Mouse (Mus musculus) forebrain, postnatal 0 days (tissue): ENCODE data around the gene Coil. TPM values are rescaled to one million over a fixed set of nuclear protein-coding genes. Genes with fewer than 3 reads are reported as not detected.
A peak's percentile ranks its signal among the peaks of the same experiment; 100 is the strongest.

Source experiments
- ATAC-seq: fragments of 200-750 bp; cut with Nextera tagmentation; 2 replicates; pipeline ENCODE4 v1.8.0; 2017; ENCODE audit warnings: mild to moderate bottlenecking, moderate library complexity
- DNase-seq: peaks from one replicate; pipeline ENCODE4 v3.0.0-alpha.2; 2015
- H3K27ac ChIP-seq: fragments of 300-500 bp; sonication (generic); 2 replicates; pipeline ENCODE4 v1.5.1; 2014; ENCODE audit warnings: low read depth, mild to moderate bottlenecking, antibody characterized with exemption, low read length, moderate library complexity, mixed read lengths
- H3K27me3 ChIP-seq: fragments of 300-500 bp; sonication (generic); 2 replicates; pipeline ENCODE4 v1.6.1; 2014; ENCODE audit warnings: mild to moderate bottlenecking, low read length, mixed read lengths; ENCODE audit not compliant: insufficient read depth
- H3K36me3 ChIP-seq: fragments of 300-500 bp; sonication (generic); 2 replicates; pipeline ENCODE4 v1.6.1; 2014; ENCODE audit warnings: mild to moderate bottlenecking, moderate library complexity; ENCODE audit not compliant: insufficient read depth
- H3K4me1 ChIP-seq: fragments of 300-500 bp; sonication (generic); 2 replicates; pipeline ENCODE4 v1.6.1; 2014; ENCODE audit warnings: antibody characterized with exemption; ENCODE audit not compliant: insufficient read depth
- H3K4me2 ChIP-seq: fragments of 300-500 bp; sonication (generic); 2 replicates; pipeline ENCODE4 v1.6.1; 2014; ENCODE audit warnings: low read depth, mild to moderate bottlenecking, moderate library complexity
- H3K4me3 ChIP-seq: fragments of 300-500 bp; sonication (generic); 2 replicates; pipeline ENCODE4 v1.5.1; 2014; ENCODE audit warnings: low read depth, low read length, mixed read lengths
- H3K9ac ChIP-seq: fragments of 300-500 bp; sonication (generic); 2 replicates; pipeline ENCODE4 v1.6.1; 2014; ENCODE audit warnings: mild to moderate bottlenecking
- H3K9me3 ChIP-seq: fragments of 300-500 bp; sonication (generic); 2 replicates; pipeline ENCODE4 v1.6.1; 2016; ENCODE audit warnings: low read length
- CTCF ChIP-seq: sonication (generic); IDR thresholded peaks from 2 replicates; pipeline ENCODE4 v1.5.1; 2016; ENCODE audit warnings: antibody characterized with exemption, control low read depth, low read depth
- WGBS: fragments of 180-500 bp; shearing (Covaris S2); extraction: QIAGEN DNeasy Blood & Tissue Kit; methylation state at CpG from one replicate; pipeline ENCODE4 v1.1.7; 2014; 5-methylcytosine and 5-hydroxymethylcytosine counted together
- polyA plus RNA-seq: library from polyadenylated mRNA; unstranded; fragments of >200 nt; fragmentation: Nextera tagmentation; extraction: Ambion mirVana; gene quantifications from 2 replicates; pipeline ENCODE4 v1.2.1, GENCODE M21; 2015
- total RNA-seq: library from RNA; depleted of rRNA; stranded (reverse); fragments of >200 nt; gene quantifications from 2 replicates; pipeline ENCODE4 v1.2.3, GENCODE M21; 2014

Gene Coil
- total and polyA plus RNA-seq, 2 experiments from 2014 or later, result 25.5 to 44.9 TPM

- ATAC-seq, result no peak
- DNase-seq, result no peak
- H3K9ac ChIP-seq, result no peak overlapping the region
- H3K27ac ChIP-seq, result no peak overlapping the region
- 72% methylated on average over 9 of the region's 9 CpGs for WGBS
- no peaks in the 10 kb centered on the region for H3K4me1 ChIP-seq
- no peak overlapping the region for H3K4me3 ChIP-seq
- no peaks in the 10 kb centered on the region for H3K9me3 ChIP-seq
- H3K27me3 ChIP-seq, result no peaks in the 10 kb centered on the region
- TF ChIP-seq CTCF, result peak; percentile 29; the same call in 1 of the 2 replicates
- H3K4me2 ChIP-seq, result no peak overlapping the region
- no peaks in the 10 kb centered on the region for H3K36me3 ChIP-seq
Observed at GRCm38 (mm10) chr11:89020681-89021305, 50.7 kb downstream of the Coil start.

- no peak overlapping the region for H3K4me3 ChIP-seq
- H3K4me1 ChIP-seq, result no peaks in the 10 kb centered on the region
- no peak overlapping the region for H3K4me2 ChIP-seq
- DNase-seq (peak; percentile 14), ATAC-seq (no peak)
- no peaks in the 10 kb centered on the region for H3K9me3 ChIP-seq
- 70% methylated on average over 7 of the region's 7 CpGs for WGBS
- no peaks in the 10 kb centered on the region for H3K36me3 ChIP-seq
- no peak overlapping the region for H3K9ac ChIP-seq
- no peak overlapping the region for H3K27ac ChIP-seq
- no peak for TF ChIP-seq CTCF
- H3K27me3 ChIP-seq, result no peaks in the 10 kb centered on the region
Observed at GRCm38 (mm10) chr11:89021687-89022086, 51.6 kb downstream of the Coil start.

- Histone ChIP-seq H3K4me3 (no peak overlapping the region), H3K9ac (no peak overlapping the region), H3K9me3 (no peaks in the 10 kb centered on the region), H3K4me1 (no peaks in the 10 kb centered on the region), H3K27me3 (no peaks in the 10 kb centered on the region), H3K4me2 (no peak overlapping the region), H3K36me3 (no peaks in the 10 kb centered on the region), H3K27ac (no peak overlapping the region)
- 72% methylated on average over 8 of the region's 8 CpGs for WGBS
- DNase-seq (no peak), ATAC-seq (peak; percentile 25; the same call in 1 of the 2 replicates)
- no peak for TF ChIP-seq CTCF
Observed at GRCm38 (mm10) chr11:89022120-89022731, 52.2 kb downstream of the Coil start.

GRCm38 (mm10) chr11:89023477-89023876 lies 53.4 kb downstream of the Coil start:
- H3K9me3 ChIP-seq, result no peaks in the 10 kb centered on the region
- no peaks in the 10 kb centered on the region for H3K27me3 ChIP-seq
- no peak overlapping the region for H3K4me2 ChIP-seq
- H3K36me3 ChIP-seq, result no peaks in the 10 kb centered on the region
- no peak overlapping the region for H3K9ac ChIP-seq
- H3K4me3 ChIP-seq, result no peak overlapping the region
- no peak for TF ChIP-seq CTCF
- H3K27ac ChIP-seq, result no peak overlapping the region
- DNase-seq (no peak), ATAC-seq (no peak)
- 71% methylated on average over 10 of the region's 10 CpGs for WGBS
- no peaks in the 10 kb centered on the region for H3K4me1 ChIP-seq

- Histone ChIP-seq H3K36me3 (no peaks in the 10 kb centered on the region), H3K9me3 (no peaks in the 10 kb centered on the region), H3K27ac (no peak overlapping the region), H3K9ac (no peak overlapping the region), H3K27me3 (no peaks in the 10 kb centered on the region), H3K4me2 (no peak overlapping the region), H3K4me1 (no peaks in the 10 kb centered on the region), H3K4me3 (no peak overlapping the region)
- no peak for ATAC-seq
- WGBS, result 62% methylated on average over 11 of the region's 11 CpGs
- peak; percentile 12 for DNase-seq
- no peak for TF ChIP-seq CTCF
Observed at GRCm38 (mm10) chr11:89024181-89024881, 54.3 kb downstream of the Coil start.

GRCm38 (mm10) chr11:89025603-89026002 lies 55.6 kb downstream of the Coil start:
- Histone ChIP-seq H3K36me3 (no peaks in the 10 kb centered on the region), H3K9ac (no peak overlapping the region)
- WGBS, result 75% methylated on average over 3 of the region's 3 CpGs

GRCm38 (mm10) chr11:89026117-89026516 lies 56.1 kb downstream of the Coil start:
- Histone ChIP-seq H3K9ac (no peak overlapping the region), H3K27ac (no peak overlapping the region), H3K27me3 (no peaks in the 10 kb centered on the region), H3K4me1 (no peaks in the 10 kb centered on the region), H3K4me2 (no peak overlapping the region), H3K9me3 (no peaks in the 10 kb centered on the region), H3K4me3 (no peak overlapping the region), H3K36me3 (no peaks in the 10 kb centered on the region)
- 99% methylated on average over 3 of the region's 3 CpGs for WGBS
- DNase-seq (no peak), ATAC-seq (no peak)
- TF ChIP-seq CTCF, result no peak

More at GRCm38 (mm10) chr11:89025603-89026002, 55.6 kb downstream of the Coil start:
- Histone ChIP-seq H3K27me3 (no peaks in the 10 kb centered on the region), H3K4me2 (no peak overlapping the region), H3K27ac (no peak overlapping the region), H3K4me1 (no peaks in the 10 kb centered on the region), H3K4me3 (no peak overlapping the region), H3K9me3 (no peaks in the 10 kb centered on the region)
- DNase-seq (no peak), ATAC-seq (no peak)
- no peak for TF ChIP-seq CTCF
